Mouse (Mus musculus) hindbrain, embryonic 11.5 days (tissue): ENCODE data around the gene Xab2. TPM values are rescaled to one million over a fixed set of nuclear protein-coding genes. Genes with fewer than 3 reads are reported as not detected.
"Not testable (repeated sequence)": the region's sequence is repeated elsewhere in the genome, so short reads cannot be mapped to it uniquely, and the experiment has no call there.

Experiments
- ATAC-seq: fragments of 200-750 bp; cut with Nextera tagmentation; 2 replicates; pipeline ENCODE4 v1.8.0; 2017; ENCODE audit warnings: mild to moderate bottlenecking, moderate TSS enrichment, moderate library complexity; ENCODE audit not compliant: low FRiP score
- DNase-seq: peaks from one replicate; pipeline ENCODE4 v3.0.0-alpha.2; 2015; ENCODE audit warnings: low spot score
- H3K27ac ChIP-seq: fragments of 300-500 bp; sonication (generic); 2 replicates; pipeline ENCODE4 v1.5.1; 2014; ENCODE audit warnings: mild to moderate bottlenecking, low read depth, low read length
- H3K27me3 ChIP-seq: fragments of 300-500 bp; sonication (generic); 2 replicates; pipeline ENCODE4 v1.6.1; 2014; ENCODE audit warnings: mild to moderate bottlenecking, low read length, moderate library complexity, mixed read lengths; ENCODE audit not compliant: control insufficient read depth, insufficient read depth
- H3K36me3 ChIP-seq: fragments of 300-500 bp; sonication (generic); 2 replicates; pipeline ENCODE4 v1.6.1; 2014; ENCODE audit warnings: mild to moderate bottlenecking, low read length, moderate library complexity, mixed read lengths; ENCODE audit not compliant: control insufficient read depth, insufficient read depth
- H3K4me1 ChIP-seq: fragments of 300-500 bp; sonication (generic); replicated peaks from 2 replicates; pipeline ENCODE4 v1.6.1; 2014; ENCODE audit warnings: low read length, mixed read lengths; ENCODE audit not compliant: control insufficient read depth, insufficient read depth
- H3K4me2 ChIP-seq: fragments of 300-500 bp; sonication (generic); replicated peaks from 2 replicates; pipeline ENCODE4 v1.6.1; 2014; ENCODE audit warnings: mild to moderate bottlenecking, low read depth, low read length
- H3K4me3 ChIP-seq: fragments of 300-500 bp; sonication (generic); 2 replicates; pipeline ENCODE4 v1.5.1; 2014; ENCODE audit warnings: low read depth, low read length
- H3K9ac ChIP-seq: fragments of 300-500 bp; sonication (generic); 2 replicates; pipeline ENCODE4 v1.6.1; 2014; ENCODE audit warnings: low read depth, low read length
- H3K9me3 ChIP-seq: fragments of 300-500 bp; sonication (generic); 2 replicates; pipeline ENCODE4 v1.6.1; 2016; ENCODE audit warnings: low read length; ENCODE audit not compliant: control insufficient read depth
- WGBS: fragments of 180-500 bp; shearing (Covaris S2); extraction: QIAGEN DNeasy Blood & Tissue Kit; methylation state at CpG from one replicate; pipeline ENCODE4 v1.1.7; 2014; 5-methylcytosine and 5-hydroxymethylcytosine counted together
- polyA plus RNA-seq: library from polyadenylated mRNA; unstranded; fragments of >200 nt; fragmentation: Nextera tagmentation; extraction: Ambion mirVana; gene quantifications from 2 replicates; pipeline ENCODE4 v1.2.1, GENCODE M21; 2014

Xab2 gene
- polyA plus RNA-seq, 1 experiment from 2014 or later: 47.5 TPM

DNA sequence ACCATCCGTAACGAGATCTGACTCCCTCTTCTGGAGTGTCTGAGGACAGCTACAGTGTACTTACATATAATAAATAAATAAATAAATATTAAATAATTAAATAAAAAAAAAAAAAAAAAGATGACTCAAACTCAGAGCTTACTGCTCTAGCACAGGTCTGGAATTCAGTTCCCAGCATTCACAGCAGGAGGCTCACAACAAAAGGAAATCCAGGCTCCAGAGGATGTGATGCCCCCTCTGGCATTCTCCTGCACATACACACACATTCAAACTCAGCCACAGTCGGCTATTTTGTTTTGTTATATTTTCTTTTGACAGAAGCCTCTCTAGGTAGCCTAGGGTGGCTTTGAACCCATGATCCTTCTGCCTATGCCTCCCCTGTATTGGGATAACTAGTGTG, 39.2 kb downstream of the Xab2 start:
- ATAC-seq, H3K4me3 ChIP-seq, DNase-seq, H3K9me3 ChIP-seq, H3K27me3 ChIP-seq, H3K36me3 ChIP-seq, H3K4me1 ChIP-seq, H3K4me2 ChIP-seq, H3K27ac ChIP-seq, H3K9ac ChIP-seq: not testable (repeated sequence)
- 85% methylated on average over 1 of the region's 3 CpGs for WGBS

- H3K4me1 ChIP-seq: no peaks in the 10 kb centered on the region
- no peak for ATAC-seq
- no peak overlapping the region for H3K4me3 ChIP-seq
- H3K9ac ChIP-seq: no peak overlapping the region
- H3K9me3 ChIP-seq: no peaks in the 10 kb centered on the region
- no peaks in the 10 kb centered on the region for H3K36me3 ChIP-seq
- WGBS: 80% methylated on average over 9 of the region's 9 CpGs
- H3K27ac ChIP-seq: no peak overlapping the region
- H3K27me3 ChIP-seq: no peaks in the 10 kb centered on the region
- no peak for DNase-seq
- H3K4me2 ChIP-seq: no peak overlapping the region
These were observed 41.4 kb downstream of the Xab2 start for GRCm38 (mm10) chr8:3579390-3580364.

DNA sequence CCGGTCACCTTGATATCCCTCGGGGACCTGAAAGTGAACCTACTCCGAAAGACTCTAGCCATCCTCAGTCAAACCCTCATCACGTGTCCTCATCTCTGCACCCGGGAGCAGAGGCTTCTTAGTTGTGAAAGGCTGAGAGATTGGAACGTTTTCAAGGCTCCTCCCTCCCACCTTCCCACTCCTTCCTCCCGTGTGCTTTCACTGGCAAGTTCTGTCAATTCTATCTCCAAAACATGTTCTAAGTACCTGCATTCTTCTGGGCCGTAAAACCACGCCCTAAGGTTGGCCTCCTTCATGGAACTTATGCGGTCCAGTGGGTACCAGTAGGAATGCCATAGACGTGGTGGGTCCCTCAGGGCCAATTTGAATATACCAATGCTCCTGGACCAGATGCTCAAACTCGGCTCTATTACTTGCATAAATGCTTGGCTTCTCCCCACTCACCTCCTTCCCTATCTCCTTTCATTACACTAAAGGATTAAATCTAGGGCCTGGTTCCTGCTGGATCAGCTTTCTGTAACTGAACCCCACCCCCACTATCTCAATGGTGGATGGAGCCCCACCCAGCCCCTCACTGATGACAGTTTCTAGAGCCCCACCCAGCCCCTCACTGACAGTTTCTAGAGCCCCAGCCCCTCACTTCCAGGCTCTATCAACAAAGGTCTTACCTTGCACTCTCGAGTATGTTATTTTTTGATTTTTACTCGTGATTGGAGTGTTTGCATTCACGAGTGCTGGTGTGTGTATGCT, 44.7 kb downstream of the Xab2 start:
- no peak overlapping the region for H3K27ac ChIP-seq
- no peaks in the 10 kb centered on the region for H3K27me3 ChIP-seq
- H3K4me2 ChIP-seq: no peak overlapping the region
- DNase-seq (no peak), ATAC-seq (no peak)
- no peak overlapping the region for H3K4me3 ChIP-seq
- H3K4me1 ChIP-seq: no peaks in the 10 kb centered on the region
- no peak overlapping the region for H3K9ac ChIP-seq
- H3K36me3 ChIP-seq: no peaks in the 10 kb centered on the region
- no peaks in the 10 kb centered on the region for H3K9me3 ChIP-seq
- WGBS: 80% methylated on average over 15 of the region's 15 CpGs

DNA sequence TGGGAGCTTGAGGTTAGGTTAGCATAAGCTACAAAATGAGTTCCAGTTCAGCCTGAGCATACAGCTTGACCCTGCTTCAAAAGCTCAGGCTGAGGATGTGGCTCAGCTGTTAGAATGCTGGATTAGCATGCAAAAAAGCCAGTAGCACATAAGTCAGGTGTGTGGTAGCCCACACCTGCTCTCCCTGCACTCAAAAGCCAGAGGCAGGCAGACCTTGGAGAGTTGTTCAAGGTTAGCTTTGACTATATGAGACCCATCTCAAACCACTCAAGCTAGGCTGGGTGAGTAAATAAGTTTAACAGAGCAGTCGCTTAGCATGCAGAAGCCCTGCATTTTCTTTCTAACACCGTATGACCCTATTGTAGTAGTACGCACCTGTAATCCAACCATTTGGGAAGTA, 46.6 kb downstream of the Xab2 start:
- DNase-seq (no peak), ATAC-seq (no peak)
- H3K27me3 ChIP-seq: no peaks in the 10 kb centered on the region
- H3K4me3 ChIP-seq: no peak overlapping the region
- WGBS: 88% methylated on average over 3 of the region's 3 CpGs
- no peaks in the 10 kb centered on the region for H3K36me3 ChIP-seq
- no peak overlapping the region for H3K9ac ChIP-seq
- no peaks in the 10 kb centered on the region for H3K4me1 ChIP-seq
- H3K4me2 ChIP-seq: no peak overlapping the region
- no peak overlapping the region for H3K27ac ChIP-seq
- H3K9me3 ChIP-seq: no peaks in the 10 kb centered on the region

DNA sequence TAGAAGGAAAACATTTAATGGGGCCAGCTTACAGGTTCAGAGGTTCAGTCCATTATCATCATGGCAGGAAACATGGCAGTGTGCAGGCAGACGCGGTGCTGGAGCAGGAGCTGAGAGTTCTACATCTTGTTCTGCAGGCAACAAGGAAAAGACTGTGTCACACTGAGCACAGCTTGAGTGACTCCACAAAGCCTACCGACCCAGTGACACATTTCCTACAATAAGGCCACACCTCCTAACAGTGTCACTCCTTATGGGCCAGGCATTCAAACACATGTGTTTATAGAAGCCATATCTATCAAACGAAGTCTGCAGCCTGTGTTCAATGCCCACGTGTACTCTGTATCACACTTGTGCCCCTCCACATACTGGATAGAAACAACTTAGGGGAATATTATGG, 51.3 kb downstream of the Xab2 start:
- Histone ChIP-seq H3K4me2 (no peak overlapping the region), H3K4me1 (no peaks in the 10 kb centered on the region; the same call in 1 of the 2 replicates), H3K36me3 (no peaks in the 10 kb centered on the region), H3K27ac (no peak overlapping the region), H3K9ac (no peak overlapping the region), H3K27me3 (no peaks in the 10 kb centered on the region), H3K4me3 (no peak overlapping the region), H3K9me3 (no peaks in the 10 kb centered on the region)
- DNase-seq (no peak), ATAC-seq (no peak)
- WGBS: 86% methylated on average over 5 of the region's 5 CpGs

DNA sequence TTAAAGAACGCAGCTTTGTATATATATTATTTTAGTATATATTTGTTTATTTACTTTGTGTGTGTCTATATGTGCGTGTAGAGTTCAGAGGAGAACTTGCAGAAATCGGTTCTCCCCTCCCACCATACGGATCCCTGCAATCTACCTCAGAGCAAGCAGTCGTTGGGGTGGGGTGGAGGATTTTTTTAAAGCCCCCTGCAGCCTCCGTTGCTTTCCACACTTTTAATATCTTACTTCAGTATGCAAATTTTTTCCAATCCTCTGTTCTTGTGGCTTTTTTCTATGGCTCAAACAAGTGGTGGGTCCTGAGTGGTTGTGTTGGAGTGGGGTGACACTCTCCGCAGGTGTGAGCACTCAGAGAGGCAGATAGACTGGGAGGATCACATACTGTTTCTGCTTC, 52.7 kb downstream of the Xab2 start:
- peak; percentile 7 for DNase-seq
- ATAC-seq: no peak
- Histone ChIP-seq H3K4me1 (no peaks in the 10 kb centered on the region; the same call in 1 of the 2 replicates), H3K36me3 (no peaks in the 10 kb centered on the region), H3K9ac (no peak overlapping the region), H3K27me3 (no peaks in the 10 kb centered on the region), H3K4me3 (peak overlapping the region; percentile 22), H3K9me3 (no peaks in the 10 kb centered on the region), H3K27ac (no peak overlapping the region), H3K4me2 (peak overlapping the region; percentile 11)
- WGBS: 4% methylated on average over 7 of the region's 7 CpGs

DNA sequence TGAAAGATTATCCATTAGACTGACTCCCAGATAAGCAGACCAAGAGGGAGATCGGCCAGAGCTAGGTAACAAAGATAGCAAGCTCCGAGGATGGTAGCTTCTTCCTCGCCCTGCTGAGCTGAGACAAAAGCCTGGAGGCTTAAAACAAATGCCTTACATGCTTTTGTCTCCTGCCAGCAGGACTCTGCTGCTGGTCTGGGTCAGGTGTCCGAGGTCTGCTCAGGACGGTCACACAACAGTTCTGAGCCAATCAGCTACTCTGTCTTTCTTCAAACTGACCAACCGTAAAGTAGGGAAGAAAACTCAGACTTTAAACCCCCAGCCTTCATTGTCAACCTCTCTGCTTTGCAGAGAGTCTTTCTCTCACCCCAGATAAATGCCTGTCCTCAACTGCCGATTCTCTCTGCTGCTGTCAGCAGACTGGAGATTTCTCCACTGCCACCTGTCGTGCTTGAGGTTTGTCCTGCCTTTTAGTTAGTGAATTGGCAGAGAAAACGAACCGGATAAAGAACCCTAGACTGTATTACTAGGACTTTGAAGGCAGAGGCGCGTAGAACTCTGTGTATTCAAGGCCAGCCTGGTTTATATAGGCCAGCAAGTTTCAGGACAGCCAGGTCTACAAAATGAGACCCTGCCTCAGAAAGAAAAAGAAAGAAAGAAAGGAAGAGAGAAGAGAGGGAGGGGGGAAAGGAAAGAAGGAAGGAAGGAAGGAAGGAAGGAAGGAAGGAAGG, 53.3 kb downstream of the Xab2 start, which contains the start of gene C330021F23Rik:
Gene C330021F23Rik (plus strand): TSS at position 350 of the 731 bp plus-strand sequence.
- H3K27me3 ChIP-seq: no peaks in the 10 kb centered on the region
- no peaks in the 10 kb centered on the region for H3K9me3 ChIP-seq
- WGBS: under 1% methylated on average over 12 of the region's 12 CpGs
- DNase-seq: peak; percentile 45
- peak within 1 kb of the TSS; percentile 11 for H3K4me2 ChIP-seq
- no peaks in the 10 kb centered on the region for H3K36me3 ChIP-seq
- H3K9ac ChIP-seq: peak within 1 kb of the TSS; percentile 5; the same call in 1 of the 2 replicates
- ATAC-seq: peak; percentile 89
- H3K4me3 ChIP-seq: peak within 1 kb of the TSS; percentile 22
- no peak within 1 kb of the TSS for H3K27ac ChIP-seq
- H3K4me1 ChIP-seq: no peaks in the 10 kb centered on the region; the same call in 1 of the 2 replicates
